Mouse (Mus musculus) megakaryocyte-erythroid progenitor cell, adult 5-6 weeks (primary cell): ENCODE measurements around the gene Rgs12. TPM values are rescaled to one million over a fixed set of nuclear protein-coding genes. Genes with fewer than 3 reads are reported as not detected.
A peak's percentile ranks its signal among the peaks of the same experiment; 100 is the strongest.

Experiments used
- ATAC-seq: replicated peaks from 2 replicates; pipeline ENCODE4 v1.8.0; 2016; ENCODE audit warnings: mild to moderate bottlenecking, inconsistent platforms; ENCODE audit not compliant: severe bottlenecking, poor library complexity, low FRiP score, low TSS enrichment
- total RNA-seq, 2 experiments: library from RNA; stranded (forward) in 1 of 2; stranded (reverse) in 1 of 2; fragments of 200-1000, 215-1000 nt in 1 of 2; fragments of >200 nt in 1 of 2; fragmentation: Nextera tagmentation in 1 of 2; gene quantifications; 2 replicates each; pipeline ENCODE4 v1.2.3; 2014 to 2017

The Rgs12 gene
- total RNA-seq, 2 experiments from 2014 or later = 30.6 to 47.4 TPM

DNA sequence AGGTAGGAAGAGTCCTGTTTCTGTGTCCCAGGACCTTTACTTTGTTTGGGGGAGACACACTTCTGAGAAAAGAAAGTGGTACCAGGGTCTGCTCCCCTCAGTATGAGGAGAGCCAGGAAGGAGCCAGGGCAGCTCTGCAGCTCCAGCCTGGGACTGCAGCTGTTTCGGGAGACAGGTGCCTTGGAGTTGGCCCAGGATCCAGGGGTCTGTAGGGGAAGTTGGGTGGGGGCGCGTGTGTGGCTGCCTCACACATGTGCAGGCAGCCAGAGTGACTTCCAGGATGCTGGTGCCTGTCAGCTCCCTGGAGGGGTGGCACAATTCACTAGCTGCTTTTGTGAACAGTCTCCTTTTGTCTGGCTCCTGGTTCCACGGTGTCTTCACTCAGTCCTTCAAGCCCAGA is 108.3 kb downstream of the Rgs12 start:
- ATAC-seq = no peak

DNA sequence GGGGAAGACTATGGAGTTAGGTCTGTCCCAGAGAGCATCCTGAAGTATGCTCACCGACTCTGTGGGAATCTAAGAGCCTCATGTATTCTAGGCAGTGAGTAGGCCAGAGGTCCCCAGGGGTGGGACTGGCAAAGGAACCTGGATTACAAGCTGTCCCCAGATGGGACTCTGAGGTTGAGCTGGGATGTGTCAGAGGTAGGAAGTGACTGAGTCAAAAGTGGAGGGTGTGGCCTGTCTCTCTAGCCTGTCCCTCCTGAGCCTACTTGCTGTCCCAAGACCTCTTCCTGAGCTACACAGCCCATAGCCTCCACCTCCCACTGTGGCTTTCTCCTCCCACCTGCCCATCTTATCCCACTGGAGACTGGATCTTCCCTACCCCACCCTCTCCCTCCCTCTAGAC is 109.0 kb downstream of the Rgs12 start:
- ATAC-seq = no peak

DNA sequence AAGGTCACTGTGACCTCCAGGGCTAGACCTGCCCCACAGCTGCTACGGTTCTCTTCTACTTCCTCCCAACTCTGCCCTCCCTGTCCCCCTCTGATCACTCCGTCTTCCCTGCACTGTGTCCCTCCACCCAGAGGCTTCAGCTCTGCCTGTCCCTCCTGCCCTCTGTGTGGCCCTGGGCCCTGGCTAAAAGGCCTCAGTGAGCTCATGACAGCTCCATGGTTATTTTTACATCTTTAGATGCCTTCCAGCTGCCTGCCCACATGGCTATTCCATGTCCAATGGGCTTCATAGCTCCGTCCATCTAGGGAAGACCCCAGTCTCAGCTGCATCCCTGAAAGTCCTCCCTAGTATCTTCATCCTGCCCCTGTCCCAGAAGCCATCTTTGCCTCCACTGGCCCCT is 110.9 kb downstream of the Rgs12 start:
- no peak for ATAC-seq

DNA sequence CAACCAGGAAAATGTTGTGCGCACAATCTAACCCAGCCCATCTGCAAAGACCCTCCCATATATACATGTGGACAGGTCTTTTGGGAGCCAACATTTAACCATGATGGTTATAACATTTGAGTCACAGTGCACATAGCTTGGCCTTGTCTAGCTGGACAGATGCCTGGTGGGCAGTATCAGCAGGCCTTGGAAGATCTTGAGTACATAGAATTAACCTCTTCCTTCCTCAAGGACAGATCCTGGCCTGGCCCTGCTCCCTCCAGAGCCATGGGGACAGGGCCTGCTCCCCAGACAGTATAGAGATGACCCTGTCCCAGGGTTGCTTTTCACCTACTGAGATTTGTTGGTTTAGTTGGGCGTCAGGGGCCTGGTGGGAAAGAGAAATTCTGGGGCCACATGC is 120.6 kb downstream of the Rgs12 start:
- no peak for ATAC-seq

DNA sequence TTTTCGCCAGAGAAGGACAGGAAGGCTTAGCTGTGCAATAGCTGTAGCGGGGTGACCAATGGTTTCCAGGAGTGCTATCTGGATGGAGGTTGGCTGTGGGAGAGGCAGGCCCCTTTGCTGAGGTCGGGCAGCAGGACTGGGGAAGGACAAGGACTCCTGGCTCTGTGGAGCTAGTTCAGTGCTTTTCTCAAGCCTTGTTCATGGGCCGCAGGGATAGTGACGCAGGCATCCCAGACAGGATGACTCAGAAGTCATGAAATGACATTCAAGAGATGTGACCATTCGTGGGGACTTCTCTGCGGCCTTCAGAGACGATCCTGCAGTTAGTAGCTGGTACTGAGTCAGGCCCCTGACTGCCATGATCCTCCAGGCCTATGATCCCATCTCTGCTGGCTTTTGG is 121.1 kb downstream of the Rgs12 start:
- no peak for ATAC-seq

DNA sequence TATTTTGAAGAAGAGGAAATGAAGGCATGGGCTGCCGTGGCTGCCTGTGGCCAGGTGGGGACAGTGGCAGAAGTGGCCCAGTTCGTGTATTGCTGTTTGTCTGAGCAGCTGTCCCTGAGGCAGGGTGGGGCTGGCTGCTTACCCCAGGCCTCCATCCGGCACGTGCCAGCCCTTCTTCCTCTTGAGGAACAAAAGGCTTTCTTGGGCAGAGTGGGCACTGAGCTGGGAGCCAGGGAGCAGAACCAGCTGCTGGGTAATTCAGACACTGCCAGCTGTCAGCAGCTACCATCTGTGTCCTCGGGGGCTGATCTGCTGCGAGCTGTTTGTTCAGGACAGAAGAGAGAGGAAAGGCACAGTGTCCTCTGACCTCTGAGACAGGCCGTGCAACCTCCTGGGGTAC is 121.7 kb downstream of the Rgs12 start:
- ATAC-seq = no peak

DNA sequence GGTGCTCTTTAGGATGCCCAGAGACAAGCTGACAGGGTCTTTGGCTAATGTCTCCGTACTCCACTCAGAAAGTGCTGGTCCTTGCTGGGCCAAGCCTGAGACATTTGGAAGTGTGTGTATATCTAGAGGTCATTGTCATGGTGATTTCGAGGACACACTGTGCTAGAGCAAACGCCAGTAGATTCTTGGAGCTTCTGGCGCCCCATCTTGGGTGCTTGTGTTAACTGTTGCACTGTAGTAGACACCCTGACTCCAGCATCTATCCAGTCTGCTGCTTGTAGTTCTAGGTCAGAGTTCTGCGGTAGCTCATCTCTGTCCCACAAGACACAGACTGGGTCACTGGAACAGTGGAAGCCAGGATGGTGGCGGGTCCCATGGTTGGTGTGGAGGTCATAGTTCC is 122.6 kb downstream of the Rgs12 start:
- ATAC-seq = no peak

DNA sequence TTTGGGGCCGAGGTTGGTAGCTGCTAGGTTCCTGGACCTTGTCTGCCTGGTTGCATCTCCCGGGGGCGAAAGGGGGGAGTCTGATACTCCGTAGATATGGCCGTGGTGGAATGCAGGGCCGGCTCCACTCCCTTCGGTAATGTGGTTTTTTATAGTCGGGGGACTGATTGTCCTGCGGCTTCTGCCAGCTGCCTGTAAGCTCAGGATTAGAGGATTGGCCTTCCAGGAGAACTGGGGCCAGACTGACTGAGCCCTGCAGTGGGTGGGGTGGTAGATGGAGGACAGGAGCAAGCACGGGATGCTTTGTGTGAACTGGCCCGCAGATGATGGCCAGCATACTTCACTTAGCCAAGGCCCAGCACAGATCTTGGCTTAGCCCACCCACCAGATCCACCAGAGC is 124.0 kb downstream of the Rgs12 start:
- no peak for ATAC-seq

DNA sequence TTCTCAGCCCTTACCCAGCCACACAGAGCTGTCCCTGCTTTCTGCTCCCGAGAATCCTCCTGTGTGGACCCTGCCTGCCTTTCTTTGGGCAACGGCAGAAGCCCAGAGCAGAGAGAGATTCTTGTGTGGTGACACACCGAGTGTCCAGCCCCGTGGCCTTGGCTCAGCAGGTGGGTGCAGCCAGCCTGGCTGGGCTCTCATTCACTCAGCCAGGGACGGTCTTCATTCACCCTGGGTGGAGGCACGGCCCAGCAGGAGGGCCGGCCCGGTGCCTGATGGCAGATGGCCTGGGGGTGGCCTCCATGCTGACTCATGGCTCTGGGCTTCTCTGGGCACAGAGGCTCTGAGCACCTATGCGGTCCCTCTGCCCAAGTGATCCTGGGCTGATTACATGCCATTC is 124.7 kb downstream of the Rgs12 start:
- no peak for ATAC-seq

DNA sequence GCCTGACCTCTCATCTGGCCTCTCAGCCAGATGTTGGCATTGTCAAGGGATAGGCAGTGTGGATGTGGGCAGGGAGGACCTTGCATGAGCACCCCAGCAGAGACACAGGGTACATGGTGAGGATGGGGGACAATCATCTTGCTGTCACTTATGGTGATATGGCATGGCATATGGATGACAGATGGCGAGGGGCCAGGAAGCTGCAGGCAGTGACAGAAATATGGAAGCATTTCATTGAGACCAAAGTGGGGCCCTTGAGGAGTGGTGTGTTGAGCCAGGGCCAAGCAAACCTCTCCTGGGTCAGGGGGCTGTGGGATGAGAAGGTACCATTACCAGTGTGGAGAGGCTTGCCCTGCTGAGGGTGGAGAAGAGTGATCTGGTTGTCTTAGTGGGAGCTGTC is 127.1 kb downstream of the Rgs12 start:
- no peak for ATAC-seq

DNA sequence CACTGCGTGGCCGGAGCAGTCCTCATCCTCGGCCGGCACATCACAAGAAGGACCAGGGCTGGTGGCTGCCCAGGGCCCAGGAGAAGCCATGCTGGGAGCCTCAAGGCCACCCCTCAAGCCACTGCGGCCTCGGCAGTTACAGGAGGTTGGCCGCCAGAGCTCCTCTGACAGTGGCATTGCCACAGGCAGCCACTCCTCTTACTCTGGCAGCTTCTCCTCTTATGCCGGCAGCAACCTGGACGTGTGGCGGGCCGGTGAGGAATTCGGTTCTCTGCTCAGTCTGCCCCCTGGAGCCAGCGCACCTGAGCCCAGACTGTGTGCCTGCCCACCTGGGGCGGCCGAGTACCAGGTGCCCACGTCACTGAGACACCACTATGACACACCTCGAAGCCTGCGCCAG is 129.9 kb downstream of the Rgs12 start:
- ATAC-seq = no peak

DNA sequence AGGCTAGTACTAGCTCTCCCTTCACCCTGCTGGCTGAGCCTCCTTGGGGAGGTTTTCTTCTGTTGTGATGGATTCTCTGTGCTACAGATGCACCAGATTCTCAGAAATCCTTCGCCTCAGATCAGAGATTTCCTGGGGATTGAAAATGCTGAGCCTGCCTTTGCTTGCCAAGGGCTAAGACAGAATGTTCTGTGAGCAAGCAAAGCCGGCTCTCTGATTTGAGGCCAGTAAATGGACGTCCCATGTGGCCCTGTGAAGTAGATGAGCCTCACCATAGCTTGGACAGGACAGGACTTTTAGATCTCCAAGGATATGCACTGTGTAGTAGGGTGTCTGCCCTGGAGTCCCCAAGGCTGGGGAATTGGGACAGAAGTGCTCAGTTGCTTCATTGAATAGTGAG is 135.7 kb downstream of the Rgs12 start:
- no peak for ATAC-seq

DNA sequence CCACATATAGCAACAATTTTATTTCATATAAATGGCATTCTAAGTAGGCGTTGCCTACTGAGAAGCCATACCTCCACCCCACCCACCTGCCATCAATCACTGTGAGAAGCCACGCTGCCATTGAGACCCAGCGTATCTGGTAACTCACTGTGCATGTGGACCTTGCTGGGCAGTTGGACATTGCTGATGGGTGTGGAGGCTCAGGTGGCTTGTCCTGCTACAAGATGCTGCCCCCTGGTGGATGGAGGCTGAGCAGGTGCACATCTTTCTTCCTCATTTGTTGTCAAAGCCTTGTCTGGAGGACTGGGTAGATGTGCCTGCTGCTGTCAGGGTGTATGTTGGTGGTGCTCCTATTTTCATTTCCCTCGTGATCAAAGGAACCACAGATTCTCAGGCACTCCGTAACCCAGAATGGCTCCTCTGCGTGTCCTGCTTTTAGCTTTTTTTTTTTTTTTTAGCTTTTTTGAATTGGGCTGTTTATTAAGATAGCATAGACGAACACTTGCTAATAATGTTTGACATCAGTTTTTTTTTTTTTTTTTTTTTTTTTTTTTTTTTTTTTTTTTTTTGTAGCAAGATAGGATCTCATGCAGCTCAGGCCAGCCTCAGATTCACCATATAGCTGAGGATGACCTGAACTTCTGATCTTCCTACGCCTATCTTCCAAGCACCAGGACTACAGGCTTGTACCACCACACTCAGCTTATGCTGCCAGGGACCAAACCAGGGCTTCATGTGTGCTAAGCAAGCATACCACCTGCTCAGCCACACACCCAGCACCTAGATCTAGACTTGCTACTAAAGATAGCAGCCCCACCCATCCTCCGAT is 139.8 kb downstream of the Rgs12 start:
- peak; percentile 75 for ATAC-seq

Other genes with a start within 250 kb of the Rgs12 start
- 29.6 and 57.8 TPM in 2 replicates for gene Htt, start 187.7 kb upstream of the Rgs12 start, total RNA-seq (2014; fragmentation: Nextera tagmentation)
- gene Htt, start 187.7 kb upstream of the Rgs12 start, total RNA-seq (2017) = 20.2 and 22.9 TPM in 2 replicates
- 2.9 and 4.5 TPM in 2 replicates for gene Msantd1, start 41.4 kb upstream of the Rgs12 start, total RNA-seq (2014; fragmentation: Nextera tagmentation)
- gene Msantd1, start 41.4 kb upstream of the Rgs12 start, total RNA-seq (2017) = 0.38 TPM in 1 of 2 replicates, not detected in the other
- not detected in 2 replicates for gene Hgfac, start 92.1 kb downstream of the Rgs12 start, total RNA-seq (2014; fragmentation: Nextera tagmentation)
- gene Hgfac, start 92.1 kb downstream of the Rgs12 start, total RNA-seq (2017) = 1.7 and 2.3 TPM in 2 replicates
- gene Dok7, start 107.3 kb downstream of the Rgs12 start, total RNA-seq (2014; fragmentation: Nextera tagmentation) = not detected in 2 replicates
- gene Dok7, start 107.3 kb downstream of the Rgs12 start, total RNA-seq (2017) = not detected in 2 replicates
- 22.9 and 26.7 TPM in 2 replicates for gene Lrpap1, start 156.3 kb downstream of the Rgs12 start, total RNA-seq (2014; fragmentation: Nextera tagmentation)
- 42.8 and 51.0 TPM in 2 replicates for gene Lrpap1, start 156.3 kb downstream of the Rgs12 start, total RNA-seq (2017)